Mouse (Mus musculus) skeletal muscle tissue, adult 2 months (tissue): Measurements from ENCODE around the gene Barhl1.
A peak's percentile ranks its signal among the peaks of the same experiment; 100 is the strongest.

Experiments used
- DNase-seq: peaks from one replicate; pipeline ENCODE4 v3.0.0-alpha.2; 2012; ENCODE audit warnings: low read depth, low spot score

Gene Barhl1

GRCm38 (mm10) chr2:28911331-28912038 is 5.0 kb downstream of the Barhl1 start:
- no peak for DNase-seq

DNA sequence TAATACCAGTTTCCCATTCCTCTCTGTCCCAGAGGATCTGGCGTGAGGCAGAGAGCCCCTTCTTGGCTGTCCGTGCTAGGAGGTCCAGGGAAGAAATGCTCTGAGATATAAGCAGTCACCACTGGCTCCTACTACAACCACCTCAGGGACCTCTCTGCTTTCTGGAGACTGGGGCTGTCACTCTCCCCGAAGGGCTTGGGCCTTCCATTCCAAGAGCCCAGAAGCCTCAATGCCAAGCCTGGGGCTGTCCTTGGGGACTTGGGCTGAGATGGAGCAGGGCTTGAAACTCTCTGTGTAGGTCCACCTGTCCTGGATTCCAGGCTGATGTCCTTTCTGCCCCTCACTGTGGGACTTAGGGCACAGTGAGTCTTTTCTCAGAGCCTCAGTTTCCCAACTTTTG is 5.6 kb downstream of the Barhl1 start:
- no peak for DNase-seq

- DNase-seq: no peak
These were observed 6.4 kb downstream of the Barhl1 start for GRCm38 (mm10) chr2:28909818-28910710.

GRCm38 (mm10) chr2:28909186-28909817 is 7.2 kb downstream of the Barhl1 start:
- no peak for DNase-seq

- peak; percentile 10 for DNase-seq
These were observed 7.9 kb downstream of the Barhl1 start for GRCm38 (mm10) chr2:28908389-28909153.

GRCm38 (mm10) chr2:28907691-28908388 is 8.6 kb downstream of the Barhl1 start:
- no peak for DNase-seq

DNA sequence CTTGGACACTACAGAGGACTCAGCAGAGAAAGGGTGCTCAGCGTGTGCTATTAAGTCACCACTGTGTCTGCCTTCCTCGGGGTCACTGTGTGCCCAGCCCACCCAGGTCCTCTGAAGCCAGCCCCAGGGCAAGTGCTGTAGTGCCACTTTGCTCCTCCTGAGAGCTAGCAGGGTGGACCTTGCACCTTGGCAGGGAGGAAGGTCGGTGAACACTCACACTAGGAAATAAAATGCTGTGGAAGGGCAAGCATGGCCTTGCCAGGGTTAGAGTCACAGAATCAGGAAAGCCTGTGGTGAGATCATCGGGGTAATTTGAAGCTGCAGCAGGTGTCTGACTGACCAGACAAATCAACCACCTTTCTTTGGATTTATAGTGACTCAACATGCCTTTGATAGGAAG is 10.9 kb downstream of the Barhl1 start:
- no peak for DNase-seq

- no peak for DNase-seq
These were observed 11.7 kb downstream of the Barhl1 start for GRCm38 (mm10) chr2:28904786-28905185.

DNA sequence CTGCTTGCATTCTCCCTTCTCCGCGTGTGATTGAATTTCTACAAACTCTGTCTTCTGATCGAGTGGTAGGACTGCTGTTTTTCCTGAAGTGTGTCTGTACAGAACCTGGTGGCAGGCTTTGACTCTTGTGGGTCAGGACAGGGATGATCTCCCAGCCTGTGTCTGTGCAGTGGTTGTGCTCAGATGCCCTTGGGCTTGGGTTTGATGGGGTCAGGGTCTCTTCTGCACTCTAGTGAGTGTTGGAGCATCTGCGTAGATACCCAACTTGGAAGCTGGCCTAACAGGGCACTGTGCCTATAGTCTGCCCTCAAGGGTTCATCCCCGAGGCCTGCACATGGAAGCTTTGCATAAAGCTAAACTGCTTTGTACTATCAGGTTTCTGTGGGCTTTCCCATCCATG is 12.6 kb downstream of the Barhl1 start:
- DNase-seq: no peak

- DNase-seq: no peak
These were observed 14.2 kb downstream of the Barhl1 start for GRCm38 (mm10) chr2:28902291-28902690.

DNA sequence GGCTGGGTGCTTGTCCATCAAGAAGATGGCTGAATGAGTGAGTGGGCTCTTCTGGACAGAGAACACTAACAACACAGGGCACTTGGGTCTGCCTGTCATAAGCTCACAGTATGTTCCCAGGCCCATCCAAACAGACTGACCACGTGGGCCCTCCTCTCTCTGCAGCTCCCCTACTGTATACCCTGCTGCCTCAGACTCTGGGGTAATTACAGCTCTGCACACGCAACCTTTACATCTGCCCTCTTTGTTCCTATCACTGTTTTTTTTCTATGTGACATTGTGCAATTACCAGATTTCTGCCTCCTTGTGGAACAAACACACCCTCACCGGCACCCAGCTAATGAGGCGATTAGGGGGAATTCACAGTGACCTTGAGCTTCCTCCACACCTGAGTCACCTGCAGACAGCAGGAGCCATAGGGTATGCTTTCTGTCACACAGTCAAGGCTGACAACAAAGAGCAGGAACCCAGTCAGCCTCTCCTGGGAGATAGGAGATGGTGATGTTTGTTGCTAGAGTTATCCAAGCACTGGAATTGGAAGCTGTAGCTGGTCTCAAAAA is 19.0 kb downstream of the Barhl1 start:
- no peak for DNase-seq

DNA sequence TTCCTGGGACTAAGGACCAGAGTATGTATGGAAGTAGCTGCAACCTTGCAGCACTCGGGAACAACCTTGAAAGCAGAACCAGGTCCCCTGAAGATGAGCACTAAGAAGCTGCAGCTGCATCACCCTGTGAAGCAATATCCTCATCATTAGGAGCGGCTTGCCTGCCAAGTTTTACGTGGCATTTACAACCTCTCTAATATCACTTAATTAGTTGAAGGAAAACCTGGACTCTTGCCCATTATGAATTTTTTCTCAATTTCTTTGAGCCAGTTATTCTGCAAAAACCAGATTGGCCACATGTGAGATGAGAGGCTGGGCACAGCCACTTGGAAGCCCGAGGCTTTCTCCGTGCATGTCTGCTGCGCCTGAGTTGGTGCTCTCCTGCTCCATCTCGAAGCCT is 20.6 kb downstream of the Barhl1 start:
- DNase-seq: no peak

DNA sequence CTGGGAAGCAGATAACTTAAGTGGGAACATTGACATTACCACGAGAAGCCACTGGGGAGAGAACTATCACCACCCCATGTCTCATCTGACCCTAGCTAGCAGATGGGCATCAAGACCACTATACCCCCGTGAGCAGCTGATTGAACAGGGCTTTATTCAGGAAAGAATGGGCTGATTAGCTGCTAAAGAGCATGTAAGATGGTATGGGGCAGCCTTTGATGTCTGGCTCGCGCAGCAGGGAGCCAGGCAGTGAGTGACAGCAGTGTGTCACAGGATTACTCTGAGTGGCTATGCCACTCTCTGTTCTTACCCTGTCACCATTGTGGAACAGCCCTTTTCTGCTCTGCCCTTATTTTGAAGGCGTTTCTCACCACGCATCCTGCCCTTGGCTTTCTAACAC is 22.9 kb downstream of the Barhl1 start:
- DNase-seq: no peak

DNA sequence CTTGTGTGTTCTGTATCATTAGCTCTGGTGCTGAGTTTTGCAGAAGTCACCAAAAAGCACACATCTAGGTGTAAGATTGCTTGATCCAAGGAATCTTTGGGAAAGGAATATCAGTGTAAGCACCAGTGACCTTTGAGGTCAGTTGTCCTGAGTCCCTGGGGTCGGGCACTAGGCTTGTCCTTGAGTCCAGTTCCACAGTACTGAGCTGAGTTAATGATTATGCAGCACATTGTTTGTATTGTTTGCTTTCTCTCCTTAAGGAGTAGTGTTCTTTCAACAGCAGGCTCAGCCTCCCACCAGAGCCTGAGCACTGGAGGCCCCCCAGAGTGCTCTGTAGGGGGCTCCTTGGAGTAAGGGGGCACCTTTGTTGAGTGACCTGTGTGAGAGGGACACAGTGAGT is 23.7 kb downstream of the Barhl1 start:
- DNase-seq: no peak

DNA sequence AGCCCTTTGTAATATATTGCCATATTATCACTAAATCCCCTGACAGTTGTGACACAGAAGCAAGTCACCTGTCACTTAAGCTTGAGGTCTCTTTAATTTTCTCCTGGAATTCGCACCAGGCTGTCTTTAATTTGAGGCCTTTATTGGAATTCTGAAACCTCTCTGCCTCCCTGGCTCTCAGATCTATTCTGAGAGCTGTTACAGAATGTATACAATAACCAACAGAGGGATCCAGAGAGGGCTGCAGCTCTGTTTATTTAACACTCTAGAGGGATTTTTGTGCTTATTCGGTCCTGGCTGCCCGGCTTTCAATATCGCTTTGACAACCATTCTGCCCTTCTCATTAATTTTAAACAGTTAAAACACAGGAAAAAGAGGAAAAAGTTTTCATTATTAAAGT is 31.6 kb downstream of the Barhl1 start:
- no peak for DNase-seq

GRCm38 (mm10) chr2:28882826-28883485 is 33.5 kb downstream of the Barhl1 start:
- peak; percentile 54 for DNase-seq

DNA sequence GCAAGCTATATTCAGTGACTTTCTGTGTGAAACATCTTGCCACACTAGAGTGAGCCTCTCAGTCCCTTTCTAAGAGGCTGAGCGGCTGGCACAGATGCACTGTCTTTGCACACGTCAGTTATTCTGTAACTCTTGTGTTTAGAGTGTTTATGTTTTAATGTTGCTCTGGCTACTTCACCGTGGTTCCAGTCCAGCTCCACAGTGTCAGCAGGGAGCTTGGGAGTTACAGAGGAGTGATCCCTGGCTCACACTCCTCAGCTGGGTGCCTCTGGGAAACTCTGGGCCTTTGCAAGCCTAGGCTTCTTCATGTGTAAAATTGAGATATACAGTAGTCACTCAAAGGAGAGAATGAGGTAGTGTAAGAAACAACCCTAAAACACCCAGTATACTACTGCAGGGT is 34.4 kb downstream of the Barhl1 start:
- no peak for DNase-seq

GRCm38 (mm10) chr2:28881275-28881674 is 35.2 kb downstream of the Barhl1 start:
- no peak for DNase-seq

DNA sequence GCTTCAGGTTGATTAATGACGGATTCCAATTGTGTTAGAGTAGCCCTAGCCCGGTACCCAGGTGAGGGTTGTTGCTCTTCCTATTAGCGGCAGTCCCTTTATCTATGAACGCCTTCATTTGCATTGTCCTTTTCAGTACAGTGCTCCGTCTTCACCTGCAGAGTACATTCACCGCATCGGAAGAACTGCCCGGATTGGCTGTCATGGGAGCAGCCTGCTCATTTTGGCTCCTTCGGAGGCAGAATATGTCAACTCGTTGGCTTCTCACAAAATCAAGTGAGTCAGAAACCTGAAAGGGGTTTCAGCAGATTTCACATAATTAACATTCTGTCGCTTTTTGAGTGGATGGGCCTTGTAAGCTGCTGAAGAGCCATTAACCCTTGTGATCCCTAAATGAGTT is 40.9 kb downstream of the Barhl1 start:
- DNase-seq: no peak

DNA sequence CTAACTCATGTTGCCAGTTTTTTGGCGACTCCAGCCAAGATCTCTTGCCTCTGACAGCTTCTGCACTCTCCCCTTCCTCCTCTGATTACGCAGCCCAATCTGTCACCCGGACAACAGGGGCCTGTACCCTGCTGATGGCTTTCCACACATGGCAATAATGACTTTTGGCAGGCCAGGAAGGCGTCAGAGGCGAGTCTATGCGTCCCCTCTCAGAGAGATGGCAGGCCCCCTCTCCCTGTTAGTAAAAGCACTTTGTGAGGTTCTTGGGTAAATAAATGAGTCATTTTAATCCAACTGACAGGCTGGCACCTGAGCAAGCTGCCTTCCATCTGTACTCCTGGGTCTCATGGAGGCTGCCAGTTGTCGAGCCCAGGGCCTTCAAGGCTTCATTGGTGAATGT is 49.0 kb downstream of the Barhl1 start:
- no peak for DNase-seq
